Mouse (Mus musculus) macrophage (primary cell): Measurements from ENCODE around the gene Sv2c. TPM values are rescaled to one million over a fixed set of nuclear protein-coding genes. Genes with fewer than 3 reads are reported as not detected.

Source experiments
- H3K27ac ChIP-seq: fragments of 350-480 bp; formaldehyde crosslinking; 2 replicates; pipeline ENCODE4 v1.9.0; 2021
- H3K36me3 ChIP-seq: fragments of 350-480 bp; formaldehyde crosslinking; 2 replicates; pipeline ENCODE4 v1.9.0; 2021; ENCODE audit errors: inconsistent target
- H3K4me3 ChIP-seq: fragments of 350-480 bp; formaldehyde crosslinking; 2 replicates; pipeline ENCODE4 v1.9.0; 2021; ENCODE audit errors: inconsistent target
- H3K79me2 ChIP-seq: fragments of 350-480 bp; formaldehyde crosslinking; 2 replicates; pipeline ENCODE4 v1.9.0; 2021; ENCODE audit errors: inconsistent target
- WGBS: methylation state at CpG from one replicate; pipeline ENCODE4 v1.1.7; 2026; ENCODE audit warnings: inconsistent platforms; ENCODE audit not compliant: missing documents; 5-methylcytosine and 5-hydroxymethylcytosine counted together
- polyA plus RNA-seq: library from polyadenylated mRNA; stranded (reverse); fragments of 250-400 nt; gene quantifications from 3 replicates; pipeline ENCODE4 v1.2.4, GENCODE M21; 2018; ENCODE audit warnings: inconsistent platforms

Gene Sv2c
- polyA plus RNA-seq, 1 experiment from 2014 or later: not detected

GRCm38 (mm10) chr13:95951098-95951894 lies 181.1 kb downstream of the Sv2c start:
- no peak overlapping the region for H3K27ac ChIP-seq
- no peaks in the 10 kb centered on the region for H3K36me3 ChIP-seq
- H3K79me2 ChIP-seq: no peaks in the 10 kb centered on the region
- H3K4me3 ChIP-seq: no peak overlapping the region
- 44% methylated on average over 6 of the region's 7 CpGs for WGBS

GRCm38 (mm10) chr13:95950434-95951091 lies 181.8 kb downstream of the Sv2c start:
- Histone ChIP-seq H3K4me3 (no peak overlapping the region), H3K79me2 (no peaks in the 10 kb centered on the region), H3K36me3 (no peaks in the 10 kb centered on the region), H3K27ac (no peak overlapping the region)
- 47% methylated on average over 11 of the region's 11 CpGs for WGBS

- peak overlapping the region; percentile 22 for H3K27ac ChIP-seq
These were observed 183.0 kb downstream of the Sv2c start for GRCm38 (mm10) chr13:95949356-95949755.

GRCm38 (mm10) chr13:95948821-95949220 lies 183.6 kb downstream of the Sv2c start:
- no peaks in the 10 kb centered on the region for H3K36me3 ChIP-seq
- H3K79me2 ChIP-seq: no peaks in the 10 kb centered on the region
- H3K4me3 ChIP-seq: no peak overlapping the region
- H3K27ac ChIP-seq: peak overlapping the region; percentile 22; the same call in 1 of the 2 replicates
- WGBS: 55% methylated on average over 4 of the region's 4 CpGs

More at GRCm38 (mm10) chr13:95949356-95949755, 183.0 kb downstream of the Sv2c start:
- 4% methylated on average over 4 of the region's 4 CpGs for WGBS
- no peaks in the 10 kb centered on the region for H3K36me3 ChIP-seq
- H3K79me2 ChIP-seq: no peaks in the 10 kb centered on the region
- H3K4me3 ChIP-seq: no peak overlapping the region

- H3K4me3 ChIP-seq: no peak overlapping the region
- no peaks in the 10 kb centered on the region for H3K79me2 ChIP-seq
- WGBS: 45% methylated on average over 4 of the region's 4 CpGs
- H3K27ac ChIP-seq: no peak overlapping the region
- H3K36me3 ChIP-seq: no peaks in the 10 kb centered on the region
These were observed 184.0 kb downstream of the Sv2c start for GRCm38 (mm10) chr13:95948394-95948793.

GRCm38 (mm10) chr13:95945937-95946507 lies 186.4 kb downstream of the Sv2c start:
- Histone ChIP-seq H3K27ac (no peak overlapping the region), H3K79me2 (no peaks in the 10 kb centered on the region), H3K36me3 (no peaks in the 10 kb centered on the region), H3K4me3 (no peak overlapping the region)
- WGBS: 21% methylated on average over 5 of the region's 5 CpGs

- no peak overlapping the region for H3K4me3 ChIP-seq
- WGBS: 87% methylated on average over 6 of the region's 6 CpGs
- H3K27ac ChIP-seq: no peak overlapping the region
- no peaks in the 10 kb centered on the region for H3K79me2 ChIP-seq
- no peaks in the 10 kb centered on the region for H3K36me3 ChIP-seq
These were observed 187.8 kb downstream of the Sv2c start for GRCm38 (mm10) chr13:95944621-95945020.

GRCm38 (mm10) chr13:95943919-95944318 lies 188.5 kb downstream of the Sv2c start:
- WGBS: 22% methylated on average over 3 of the region's 3 CpGs
- no peak overlapping the region for H3K4me3 ChIP-seq
- no peak overlapping the region for H3K27ac ChIP-seq
- H3K36me3 ChIP-seq: no peaks in the 10 kb centered on the region
- H3K79me2 ChIP-seq: no peaks in the 10 kb centered on the region

- Histone ChIP-seq H3K4me3 (no peak overlapping the region), H3K27ac (no peak overlapping the region), H3K79me2 (no peaks in the 10 kb centered on the region), H3K36me3 (no peaks in the 10 kb centered on the region)
- 43% methylated on average over 2 of the region's 2 CpGs for whole genome bisulfite sequencing
These were observed 189.8 kb downstream of the Sv2c start for GRCm38 (mm10) chr13:95942587-95942986.

- Histone ChIP-seq H3K4me3 (no peak overlapping the region), H3K27ac (no peak overlapping the region), H3K36me3 (no peaks in the 10 kb centered on the region), H3K79me2 (no peaks in the 10 kb centered on the region)
- WGBS: 39% methylated on average over 4 of the region's 4 CpGs
These were observed 190.5 kb downstream of the Sv2c start for GRCm38 (mm10) chr13:95941861-95942260.

GRCm38 (mm10) chr13:95940811-95941210 lies 191.6 kb downstream of the Sv2c start:
- no peak overlapping the region for H3K4me3 ChIP-seq
- no peak overlapping the region for H3K27ac ChIP-seq
- WGBS: 92% methylated on average over 5 of the region's 5 CpGs
- H3K79me2 ChIP-seq: no peaks in the 10 kb centered on the region
- no peaks in the 10 kb centered on the region for H3K36me3 ChIP-seq

- Histone ChIP-seq H3K79me2 (no peaks in the 10 kb centered on the region), H3K36me3 (no peaks in the 10 kb centered on the region), H3K4me3 (no peak overlapping the region), H3K27ac (no peak overlapping the region)
- 33% methylated on average over 2 of the region's 2 CpGs for WGBS
These were observed 208.2 kb downstream of the Sv2c start for GRCm38 (mm10) chr13:95924201-95924621.

- Histone ChIP-seq H3K27ac (no peak overlapping the region), H3K79me2 (no peaks in the 10 kb centered on the region), H3K4me3 (no peak overlapping the region), H3K36me3 (no peaks in the 10 kb centered on the region)
- 95% methylated on average over 2 of the region's 4 CpGs for WGBS
These were observed 209.8 kb downstream of the Sv2c start for GRCm38 (mm10) chr13:95922626-95923025.

- Histone ChIP-seq H3K27ac (no peak overlapping the region), H3K4me3 (no peak overlapping the region), H3K79me2 (no peaks in the 10 kb centered on the region), H3K36me3 (no peaks in the 10 kb centered on the region)
- whole genome bisulfite sequencing: 75% methylated on average over 9 of the region's 9 CpGs
These were observed 213.6 kb downstream of the Sv2c start for GRCm38 (mm10) chr13:95918624-95919284.
